Mouse (Mus musculus) heart, adult 8-10 months (tissue): Measurements from ENCODE around the gene Rrp7a. TPM values are rescaled to one million over a fixed set of nuclear protein-coding genes. Genes with fewer than 3 reads are reported as not detected.

Experiments used
- DNase-seq: peaks from one replicate; pipeline ENCODE4 v3.0.0; 2022; ENCODE audit warnings: low spot score
- total RNA-seq, 4 experiments: library from RNA; stranded (reverse); gene quantifications; 2 replicates each; pipeline ENCODE4 v1.2.4; 2022

Rrp7a gene
- total RNA-seq, 4 experiments from 2014 or later, result 38.9 to 42.7 (median 40.5) TPM

GRCm38 (mm10) chr15:83111874-83112273 lies 10.7 kb downstream of the Rrp7a start:
- no peak for DNase-seq

DNA sequence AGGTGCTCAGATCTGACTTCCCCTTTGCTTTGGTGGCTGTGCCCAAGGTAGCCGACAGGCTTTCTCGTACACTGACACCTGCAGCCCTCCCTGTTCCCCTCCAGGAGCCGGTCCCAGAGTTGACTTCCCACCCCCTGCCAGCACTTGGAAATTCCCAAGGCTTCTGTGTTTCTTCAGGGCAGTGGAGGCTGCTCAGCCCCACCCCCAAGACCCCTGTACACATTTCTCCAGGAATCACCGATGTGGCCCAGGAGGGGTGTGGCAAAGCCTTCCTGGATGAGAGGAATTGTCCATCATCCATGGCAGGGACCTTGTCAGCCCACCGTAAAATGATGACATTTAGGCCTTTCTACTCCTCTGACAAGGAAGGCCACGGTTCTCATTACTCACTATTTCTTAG lies 11.3 kb downstream of the Rrp7a start:
- no peak for DNase-seq

DNA sequence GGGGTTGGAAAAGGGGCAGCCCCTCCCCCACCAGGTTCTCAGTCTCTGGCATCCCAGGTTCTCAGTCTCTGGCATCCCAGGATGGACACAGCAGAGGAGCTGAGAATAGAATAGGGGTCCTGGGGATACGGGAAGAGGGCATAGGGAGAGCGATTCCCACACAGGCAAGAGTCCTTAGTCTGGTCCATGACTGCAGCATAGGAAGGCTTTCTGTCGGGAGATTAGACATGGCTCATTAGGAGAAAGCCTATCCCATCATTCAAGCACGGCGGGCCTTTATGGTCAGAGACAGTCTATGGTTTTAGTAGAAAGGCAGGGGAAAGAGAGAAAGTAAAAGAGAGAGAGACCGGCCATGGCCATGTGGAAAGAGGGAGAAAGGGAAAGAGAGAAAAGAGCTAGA lies 14.8 kb downstream of the Rrp7a start:
- no peak for DNase-seq

DNA sequence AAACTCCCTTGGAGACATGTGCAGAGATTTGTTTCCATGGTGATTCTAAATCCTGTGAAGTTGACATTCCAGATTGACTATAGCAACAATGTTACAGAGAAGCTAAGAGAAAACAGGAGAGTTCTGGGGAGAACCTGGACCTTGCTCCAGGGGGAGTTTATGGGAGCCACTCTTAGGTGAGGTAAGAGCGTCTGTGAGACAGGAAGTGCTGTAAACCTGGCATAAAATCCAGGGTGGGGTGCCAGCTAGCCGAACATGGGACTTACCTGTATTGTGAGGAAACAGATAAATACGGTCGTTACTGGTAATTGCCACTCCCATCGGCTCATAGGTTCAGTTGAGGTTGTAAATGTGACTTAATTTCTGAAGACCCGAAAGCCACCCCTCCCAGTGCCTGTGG lies 16.2 kb downstream of the Rrp7a start:
- no peak for DNase-seq

DNA sequence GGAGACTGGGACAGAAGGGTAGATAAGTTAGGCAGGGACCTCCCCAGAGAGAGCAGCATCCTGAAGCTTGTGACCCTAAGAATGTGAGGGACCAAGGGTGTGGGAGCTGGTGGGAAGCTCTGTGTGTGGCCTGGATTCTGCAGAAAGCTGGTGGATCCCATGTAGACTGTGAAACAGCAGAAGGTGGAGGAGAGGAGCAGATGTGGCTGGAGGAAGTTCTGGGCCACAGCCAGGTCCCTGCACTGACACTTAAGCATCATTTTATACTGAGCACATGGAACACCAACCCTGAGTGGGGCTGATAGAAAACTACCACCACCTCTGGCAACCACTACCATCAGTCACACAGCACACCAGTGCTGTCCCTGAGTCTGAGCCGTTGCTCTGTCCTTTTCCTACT lies 19.5 kb downstream of the Rrp7a start:
- DNase-seq, result no peak

- DNase-seq, result no peak
Observed at GRCm38 (mm10) chr15:83100332-83100662, 22.3 kb downstream of the Rrp7a start.

DNA sequence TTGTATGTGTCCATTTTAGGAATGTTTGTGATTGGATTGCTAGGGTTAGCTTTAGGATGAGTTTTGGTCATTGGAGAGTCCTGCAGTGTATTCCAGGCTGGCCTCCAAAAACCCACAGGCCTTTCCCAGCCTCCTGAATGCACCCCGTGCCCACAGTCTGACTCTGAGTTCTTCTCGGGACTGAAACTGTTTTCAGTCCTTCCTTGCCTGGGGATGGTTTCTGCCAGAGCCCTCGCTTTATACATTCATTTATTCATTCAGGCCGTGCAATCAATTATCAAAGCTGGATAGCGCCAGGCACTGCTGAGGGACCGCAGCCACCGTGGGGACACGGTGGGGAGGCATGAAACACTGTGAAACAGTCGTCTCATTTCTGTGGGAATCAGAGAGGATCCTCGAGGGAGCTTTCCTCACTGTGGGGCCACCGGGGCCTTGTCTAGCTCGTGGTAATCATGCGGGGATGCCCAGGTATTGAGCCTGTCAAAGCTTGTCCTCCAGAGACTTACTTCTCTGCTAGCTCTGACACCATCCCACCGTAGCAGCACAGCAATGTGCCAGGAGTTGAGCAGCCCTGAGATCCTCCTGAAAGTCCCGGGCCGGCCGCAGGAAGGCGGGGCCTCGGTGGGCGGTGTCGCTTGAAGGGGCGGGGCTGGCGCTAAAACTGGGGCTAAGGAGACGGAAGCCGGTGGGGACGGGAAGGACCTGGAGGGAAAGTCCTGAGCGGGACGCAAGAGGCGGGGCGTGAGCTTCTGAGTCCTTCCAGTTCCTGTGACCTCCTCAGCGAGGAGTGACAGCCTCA lies 22.9 kb downstream of the Rrp7a start:
- peak; percentile 97 for DNase-seq

DNA sequence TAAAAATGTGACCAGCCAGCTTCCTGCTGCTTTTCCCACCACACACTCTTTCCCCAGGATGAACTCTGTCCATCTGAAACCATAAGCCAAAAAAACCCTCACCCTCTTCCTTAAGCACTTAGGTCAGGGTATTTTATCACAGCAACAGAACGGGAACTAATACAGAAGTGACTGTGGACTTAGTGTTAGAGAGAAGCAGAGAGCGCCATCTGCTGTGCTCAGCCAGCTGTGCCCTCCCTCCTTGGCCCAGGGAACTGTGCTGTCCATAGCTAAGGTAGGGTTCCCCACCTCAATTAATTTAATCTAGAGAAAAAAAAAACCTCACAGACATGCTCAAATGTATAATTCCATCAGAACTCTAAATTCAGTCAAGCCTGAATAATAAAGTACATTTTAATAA lies 26.7 kb downstream of the Rrp7a start:
- no peak for DNase-seq

GRCm38 (mm10) chr15:83093687-83094086 lies 28.9 kb downstream of the Rrp7a start:
- DNase-seq, result no peak

- DNase-seq, result no peak
Observed at GRCm38 (mm10) chr15:83090874-83091273, 31.7 kb downstream of the Rrp7a start.

DNA sequence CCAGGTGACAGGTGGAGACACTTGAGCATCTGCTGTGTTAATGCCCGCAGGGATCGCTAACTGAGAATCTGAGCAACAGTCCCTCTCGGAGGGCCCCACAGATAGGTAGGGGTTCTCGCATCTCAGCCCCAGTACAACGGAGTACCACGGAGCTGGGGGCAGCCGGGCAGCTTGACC lies 33.3 kb downstream of the Rrp7a start, which contains the start of gene Serhl:
TSS of gene Serhl (plus strand) at position 78 of the 177 bp plus-strand sequence.
- DNase-seq, result no peak

DNA sequence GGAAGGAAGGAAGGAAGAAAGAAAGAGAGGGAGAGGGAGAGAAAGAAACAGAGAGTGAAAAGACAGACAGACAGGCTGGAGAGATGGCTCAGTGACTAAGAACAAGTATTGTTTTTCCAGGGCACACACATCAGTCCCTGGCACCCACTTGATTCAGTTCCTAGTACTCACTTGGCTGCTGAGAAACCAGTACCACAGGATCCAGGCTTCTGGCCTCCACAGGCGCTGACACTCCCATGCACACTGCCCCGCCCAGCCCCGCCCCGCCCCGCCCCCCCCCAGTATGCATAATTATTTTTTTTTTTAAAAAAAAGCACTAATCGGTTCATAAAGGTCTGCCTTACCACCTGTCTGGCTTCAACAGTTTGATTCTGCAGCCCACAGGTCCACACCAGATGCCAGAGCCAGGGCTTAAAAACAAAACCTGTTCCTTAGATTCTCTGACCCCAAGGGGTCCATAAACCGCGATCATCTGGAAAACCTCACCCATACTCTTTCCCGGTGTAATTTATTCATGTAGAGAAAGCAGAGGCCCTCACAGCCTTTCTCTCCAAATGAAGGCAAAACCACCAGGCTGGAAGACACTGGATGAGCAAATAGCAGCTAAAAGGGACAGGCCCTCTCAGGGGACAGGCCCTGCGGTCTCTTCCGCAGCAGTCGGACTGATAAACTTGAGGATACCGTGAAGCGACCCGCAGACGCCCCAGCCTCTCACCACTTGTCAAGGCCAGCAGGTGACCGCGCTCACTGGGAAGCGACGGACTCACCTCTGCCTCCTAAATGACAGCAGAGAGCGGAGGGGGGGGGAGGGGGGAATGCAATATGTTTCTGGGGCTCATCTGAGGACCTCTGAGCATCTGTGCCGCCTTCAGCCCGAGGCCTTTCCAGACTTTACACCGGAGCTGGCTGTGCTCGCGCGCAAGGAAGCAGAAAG lies 33.8 kb downstream of the Rrp7a start:
- DNase-seq, result no peak

GRCm38 (mm10) chr15:83086636-83087328 lies 35.8 kb downstream of the Rrp7a start:
- DNase-seq, result no peak

DNA sequence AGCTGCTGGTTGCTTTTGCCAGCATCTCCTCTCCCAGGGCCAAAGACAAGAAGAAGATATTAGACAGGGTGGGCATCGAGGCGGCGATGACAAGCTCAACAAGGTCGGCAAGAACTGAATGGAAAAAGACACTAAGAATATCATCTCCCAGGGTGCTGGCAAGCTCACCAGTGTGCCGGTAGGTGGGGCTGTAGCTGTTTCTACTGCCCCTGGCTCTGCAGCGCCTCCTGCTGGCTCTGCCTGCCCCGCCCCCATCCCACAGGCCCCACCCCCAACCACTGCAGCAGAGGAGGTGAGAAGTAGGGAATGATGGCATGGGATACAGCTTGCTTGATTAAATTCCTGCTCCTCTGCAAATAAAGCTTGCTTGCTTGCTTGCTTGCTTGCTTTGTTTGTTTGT lies 36.7 kb downstream of the Rrp7a start:
- DNase-seq, result peak; percentile 33

DNA sequence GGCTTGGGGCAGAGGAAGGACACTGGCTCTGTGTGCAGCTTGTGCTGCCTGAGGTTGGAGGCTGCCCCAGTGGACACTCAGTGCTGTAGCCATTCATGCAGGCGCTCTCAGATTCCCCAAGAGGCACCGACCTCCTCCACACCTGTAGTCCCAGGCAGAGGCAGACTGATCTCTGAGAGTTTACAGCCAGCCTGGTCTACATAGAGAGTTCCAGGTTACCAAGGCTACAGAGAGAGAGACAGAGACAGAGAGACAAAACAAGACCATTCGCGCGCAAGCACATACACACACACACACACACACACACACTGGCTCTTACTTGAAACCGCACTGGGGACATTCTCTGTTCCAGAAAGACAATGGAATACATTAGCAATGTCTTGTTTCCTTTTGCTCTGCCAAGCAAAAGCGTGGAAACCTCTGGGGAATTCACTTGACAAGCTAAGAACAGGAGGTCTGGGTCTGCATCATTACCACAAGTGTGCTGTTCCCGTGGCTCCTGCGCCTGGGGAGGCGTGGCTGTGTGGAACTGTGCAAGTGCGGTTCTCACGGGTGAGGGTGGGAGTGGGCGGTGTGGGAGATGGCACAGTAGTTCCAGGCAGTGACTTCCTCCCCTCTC lies 38.5 kb downstream of the Rrp7a start:
- peak; percentile 61 for DNase-seq

GRCm38 (mm10) chr15:83083530-83083929 lies 39.1 kb downstream of the Rrp7a start:
- DNase-seq, result no peak

- DNase-seq, result no peak
Observed at GRCm38 (mm10) chr15:83075607-83076525, 46.7 kb downstream of the Rrp7a start.

DNA sequence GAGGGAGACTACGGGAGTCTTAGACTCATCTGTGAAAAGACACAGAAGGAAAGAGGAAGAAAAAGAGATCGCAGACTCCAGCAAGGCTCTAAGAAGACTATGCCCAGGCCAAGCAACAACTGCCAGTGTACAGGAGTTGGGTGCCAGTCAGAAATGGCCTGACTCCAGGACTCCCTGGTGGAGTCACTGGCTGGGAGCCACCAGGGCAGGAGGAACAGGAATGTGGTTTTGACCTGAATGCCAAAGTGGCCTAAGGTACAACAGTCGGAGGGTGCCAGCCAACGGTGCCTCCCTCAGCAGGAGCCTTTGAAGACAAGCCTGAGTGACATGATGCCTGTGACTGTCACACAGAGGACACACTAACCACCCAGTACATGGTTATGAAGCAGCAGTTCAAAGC lies 48.4 kb downstream of the Rrp7a start:
- DNase-seq, result peak; percentile 30

DNA sequence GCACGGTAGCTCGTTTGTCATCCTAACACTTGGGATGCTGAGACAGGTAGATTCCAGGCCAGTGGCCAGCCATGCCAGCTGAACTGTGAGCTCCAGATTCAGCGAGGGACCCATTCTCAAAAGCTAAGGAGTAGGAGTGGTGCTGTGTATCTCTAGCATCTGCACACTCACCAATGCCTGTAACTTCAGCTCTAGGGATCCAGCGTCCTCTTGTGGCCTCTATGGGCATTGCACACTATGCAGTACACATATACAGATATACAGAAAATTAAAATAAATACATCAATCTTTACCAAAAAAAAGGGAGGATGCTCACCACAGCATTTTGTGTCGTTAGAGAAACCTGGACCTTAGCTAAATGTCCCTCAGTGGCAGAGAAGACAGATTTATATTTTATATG lies 50.8 kb downstream of the Rrp7a start:
- DNase-seq, result no peak

GRCm38 (mm10) chr15:83070942-83071341 lies 51.7 kb downstream of the Rrp7a start:
- DNase-seq, result peak; percentile 24

GRCm38 (mm10) chr15:83068270-83068669 lies 54.3 kb downstream of the Rrp7a start:
- DNase-seq, result no peak
